Mouse (Mus musculus) adrenal gland (tissue): ENCODE results near the gene Fez2.

Experiments
- intact Hi-C: fragments of 180-260 bp; cut with DNase I; formaldehyde crosslinking; loops from one replicate; pipeline ENCODE4 v1.15.1; 2025

Gene Fez2

DNA sequence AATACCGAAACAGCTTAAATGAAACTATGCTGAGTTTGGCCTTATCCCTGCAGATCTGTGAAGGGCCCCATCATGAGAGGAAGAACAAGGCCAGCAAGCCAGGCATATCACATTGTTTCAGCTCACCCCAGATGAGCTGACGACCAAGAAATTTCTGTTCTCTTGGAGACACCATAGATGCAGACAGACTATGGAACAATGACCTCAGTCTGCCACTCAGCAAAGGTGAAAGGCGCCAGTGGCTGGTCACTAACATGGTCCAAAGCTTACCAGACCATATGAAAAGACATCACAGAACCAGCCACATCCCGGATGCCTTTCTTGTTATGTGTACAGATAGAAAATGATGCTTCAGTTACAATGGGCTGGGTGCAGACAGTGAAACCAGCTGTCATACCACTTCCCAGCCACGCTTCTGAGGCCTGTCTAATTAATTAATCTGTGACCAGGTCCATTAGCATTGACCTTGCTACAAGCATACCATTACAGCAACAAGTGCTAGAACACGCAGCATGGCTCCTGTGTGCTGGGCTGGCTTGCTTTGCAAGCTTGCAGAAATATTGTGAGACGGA lies 92.1 kb downstream of the Fez2 start:
- intact Hi-C loops = no loop called here

DNA sequence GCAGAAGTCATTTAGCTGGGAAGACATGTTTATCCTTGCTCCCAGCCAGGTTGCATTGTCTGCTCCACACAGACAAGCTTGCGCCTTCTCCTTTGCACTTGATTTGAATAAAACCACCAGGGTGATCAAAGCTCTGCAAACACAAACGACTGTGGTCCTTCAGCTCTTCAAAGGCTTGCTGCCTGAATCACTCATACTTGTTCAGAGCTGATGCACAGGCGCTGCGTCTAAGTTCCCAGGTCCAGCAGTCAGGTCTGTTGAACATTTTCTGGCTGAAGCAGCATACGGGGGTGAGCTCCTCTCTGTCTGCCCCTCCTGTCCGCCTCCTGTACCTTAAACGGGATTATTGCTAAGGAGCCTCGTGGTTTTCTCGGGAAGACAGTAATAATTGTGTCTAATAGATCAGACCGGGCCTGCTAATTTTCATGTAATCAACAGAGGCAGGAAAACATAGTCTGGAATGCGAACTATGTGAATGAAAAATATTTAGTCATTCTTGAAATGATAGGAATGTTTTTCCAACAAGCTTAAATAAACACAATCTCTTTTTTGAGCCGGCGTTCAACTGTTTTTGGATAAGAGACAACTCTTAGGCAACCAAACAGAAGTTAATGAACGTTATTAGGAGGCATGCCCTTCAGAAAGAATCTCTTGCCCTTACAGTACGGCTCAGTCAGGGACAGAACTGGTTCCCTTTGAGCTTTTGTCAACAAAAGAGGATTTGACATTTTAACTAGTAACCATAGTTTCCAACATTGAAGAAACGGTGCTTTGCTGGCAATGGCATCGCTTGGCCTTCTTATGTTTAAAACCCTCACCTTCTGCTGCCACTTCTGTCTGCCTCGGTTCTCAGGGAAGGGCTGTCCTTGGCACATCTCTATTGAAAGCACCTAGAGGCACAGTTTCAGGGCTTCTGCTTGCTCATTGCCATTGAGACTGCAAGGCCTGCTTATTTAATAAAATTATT lies 95.3 kb downstream of the Fez2 start:
- intact Hi-C loops = no loop called here

DNA sequence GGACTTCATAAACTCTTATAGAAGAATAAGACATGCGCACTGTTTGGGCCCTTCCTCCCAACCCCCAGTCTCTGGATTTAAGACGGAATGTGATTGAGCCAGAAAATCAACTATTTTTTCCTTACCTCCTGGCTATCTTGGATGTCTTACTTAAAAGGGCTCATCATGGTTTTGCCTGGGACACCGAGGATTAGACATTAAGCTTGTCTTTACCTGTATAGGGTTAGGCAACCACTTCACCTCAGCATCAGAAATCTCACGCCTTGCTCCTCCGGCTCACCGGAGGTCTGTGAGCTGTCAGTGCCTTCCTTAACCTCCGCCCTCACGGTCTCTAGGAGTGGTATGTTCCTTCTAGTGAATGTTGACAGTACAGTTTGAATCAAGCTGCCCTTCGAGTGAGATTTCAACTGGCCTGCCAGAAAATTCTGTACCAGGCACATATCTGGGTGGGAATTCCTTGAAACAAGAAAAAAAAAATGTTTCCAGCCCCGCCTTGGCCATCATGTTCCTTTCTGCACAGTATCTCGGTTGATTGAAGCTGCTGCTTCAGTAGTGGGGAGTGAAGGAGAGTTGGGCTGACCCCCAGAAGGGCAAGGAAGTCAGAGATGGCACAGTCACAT lies 96.6 kb downstream of the Fez2 start:
- intact Hi-C loops = no loop called here
